Mouse (Mus musculus) myocyte (in vitro differentiated cells): ENCODE results near the gene Asb11.

Experiments
- MAX ChIP-seq: IDR thresholded peaks from one replicate; pipeline ENCODE4 v1.6.1; 2011; ENCODE audit warnings: low read depth, mild to moderate bottlenecking, control low read depth
- MYOD1 ChIP-seq, 3 experiments: IDR thresholded peaks; one replicate each; pipeline ENCODE4 v1.6.1; 2011; ENCODE audit warnings: control low read depth in 2 of 3, low read depth in 2 of 3, mild to moderate bottlenecking in 2 of 3, moderate library complexity in 1 of 3; ENCODE audit not compliant: insufficient read length in 2 of 3, control insufficient read depth in 1 of 3
- POLR2A ChIP-seq: IDR thresholded peaks from one replicate; pipeline ENCODE4 v1.6.1; 2011; ENCODE audit warnings: low read depth, mild to moderate bottlenecking, control low read depth, moderate library complexity; ENCODE audit not compliant: insufficient read length
- POLR2AphosphoS2 ChIP-seq: IDR thresholded peaks from one replicate; pipeline ENCODE4 v1.6.1; 2011; ENCODE audit warnings: low read depth, control low read depth; ENCODE audit not compliant: insufficient read length
- USF1 ChIP-seq: IDR thresholded peaks from one replicate; pipeline ENCODE4 v1.6.1; 2011; ENCODE audit warnings: low read depth, mild to moderate bottlenecking, control low read depth, moderate library complexity

DNA sequence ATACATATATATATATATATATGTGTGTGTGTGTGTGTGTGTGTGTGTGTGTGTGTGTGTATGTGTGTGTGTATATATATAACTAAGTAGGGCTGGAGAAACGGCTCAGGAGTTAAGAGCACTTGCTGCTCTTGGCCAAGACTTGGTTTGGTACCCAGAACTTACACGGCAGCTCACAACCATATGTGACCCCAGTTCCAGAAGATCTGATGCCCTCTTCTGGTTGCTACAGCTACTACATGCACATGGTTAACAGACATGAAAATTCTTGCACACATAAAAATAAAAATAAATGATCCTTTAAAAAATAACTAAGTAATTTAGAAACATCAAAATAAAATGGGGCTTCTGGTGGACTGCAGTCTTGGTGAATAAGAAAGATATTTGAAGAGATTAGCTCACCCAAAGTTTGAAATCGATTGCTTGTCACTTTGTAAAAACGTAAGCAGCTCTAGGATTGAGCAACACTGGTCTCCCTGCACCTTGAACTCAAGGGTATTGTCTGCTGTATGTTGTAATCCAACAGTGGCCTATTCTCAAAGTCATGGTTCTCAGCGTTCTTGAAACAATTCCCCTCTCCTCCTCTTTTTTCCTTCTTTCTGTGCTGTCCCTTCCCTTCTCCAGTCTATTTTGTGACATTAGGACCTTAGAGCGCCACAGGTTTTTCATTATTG is 22.5 kb downstream of the Asb11 start:
- TF ChIP-seq MYOD1 (IDR thresholded peaks at IDR 0.05; ENCODE audit: control insufficient read depth in 1 of 3, insufficient read length in 2 of 3, low read depth in 2 of 3) (no peak), POLR2A (no peak), USF1 (no peak), MAX (no peak), POLR2AphosphoS2 (no peak)
